Mouse (Mus musculus) bone marrow macrophage, adult 2 months (primary cell): ENCODE data around the gene Vsnl1. TPM values are rescaled to one million over a fixed set of nuclear protein-coding genes. Genes with fewer than 3 reads are reported as not detected.
A peak's percentile ranks its signal among the peaks of the same experiment; 100 is the strongest.

ENCODE experiments used
- H3K27ac ChIP-seq: 2 replicates; pipeline ENCODE4 v1.5.1; 2012; ENCODE audit warnings: low read depth, low read length; ENCODE audit not compliant: insufficient read depth
- H3K4me1 ChIP-seq: 2 replicates; pipeline ENCODE4 v1.6.1; 2012; ENCODE audit warnings: low read length; ENCODE audit not compliant: control insufficient read depth, insufficient read depth
- H3K4me3 ChIP-seq: 2 replicates; pipeline ENCODE4 v1.5.1; 2012; ENCODE audit warnings: mild to moderate bottlenecking, low read length, moderate library complexity; ENCODE audit not compliant: insufficient read depth
- CTCF ChIP-seq: IDR thresholded peaks from 2 replicates; pipeline ENCODE4 v1.5.1; 2012; ENCODE audit warnings: low read depth, mild to moderate bottlenecking, low read length, moderate library complexity
- POLR2A ChIP-seq: IDR thresholded peaks from 2 replicates; pipeline ENCODE4 v1.6.1; 2012; ENCODE audit warnings: mild to moderate bottlenecking, low read depth, low read length, borderline replicate concordance
- polyA plus RNA-seq: library from polyadenylated mRNA; stranded (reverse); fragments of >200 nt; gene quantifications from 2 replicates; pipeline ENCODE4 v1.2.4, GENCODE M21; 2012; ENCODE audit not compliant: missing spikeins, insufficient read depth, insufficient read length

The Vsnl1 gene
- polyA plus RNA-seq, 1 experiment, result not detected

GRCm38 (mm10) chr12:11306753-11307645 lies 129.4 kb downstream of the Vsnl1 start:
- no peak overlapping the region for H3K4me3 ChIP-seq
- TF ChIP-seq CTCF, result no peak
- TF ChIP-seq POLR2A, result no peak
- no peak overlapping the region for H3K27ac ChIP-seq

GRCm38 (mm10) chr12:11300858-11301257 lies 135.6 kb downstream of the Vsnl1 start:
- no peaks in the 10 kb centered on the region for H3K4me1 ChIP-seq
- TF ChIP-seq CTCF (no peak), POLR2A (no peak)
- H3K4me3 ChIP-seq, result no peak overlapping the region
- H3K27ac ChIP-seq, result no peak overlapping the region

More at GRCm38 (mm10) chr12:11306753-11307645, 129.4 kb downstream of the Vsnl1 start:
- no peaks in the 10 kb centered on the region for H3K4me1 ChIP-seq

- TF ChIP-seq CTCF, result no peak
- no peak for TF ChIP-seq POLR2A
- Histone ChIP-seq H3K27ac (no peak overlapping the region), H3K4me1 (no peaks in the 10 kb centered on the region), H3K4me3 (no peak overlapping the region)
These were observed 150.0 kb downstream of the Vsnl1 start for GRCm38 (mm10) chr12:11286382-11286781.

- Histone ChIP-seq H3K4me3 (no peak overlapping the region), H3K4me1 (no peaks in the 10 kb centered on the region), H3K27ac (no peak overlapping the region)
- TF ChIP-seq CTCF (no peak), POLR2A (no peak)
These were observed 154.8 kb downstream of the Vsnl1 start for GRCm38 (mm10) chr12:11281584-11281983.

GRCm38 (mm10) chr12:11279886-11280285 lies 156.5 kb downstream of the Vsnl1 start:
- peaks cover 7% of the 10 kb centered on the region for H3K4me1 ChIP-seq
- no peak overlapping the region for H3K4me3 ChIP-seq
- H3K27ac ChIP-seq, result no peak overlapping the region
- TF ChIP-seq CTCF, result no peak
- TF ChIP-seq POLR2A, result no peak

GRCm38 (mm10) chr12:11277207-11277606 lies 159.2 kb downstream of the Vsnl1 start:
- no peak overlapping the region for H3K4me3 ChIP-seq
- H3K4me1 ChIP-seq, result peaks cover 9% of the 10 kb centered on the region
- no peak for TF ChIP-seq CTCF
- H3K27ac ChIP-seq, result no peak overlapping the region

- peaks cover 9% of the 10 kb centered on the region for H3K4me1 ChIP-seq
- TF ChIP-seq CTCF (no peak), POLR2A (no peak)
- H3K27ac ChIP-seq, result peak overlapping the region; percentile 54
- no peak overlapping the region for H3K4me3 ChIP-seq
These were observed 159.8 kb downstream of the Vsnl1 start for GRCm38 (mm10) chr12:11276632-11277031.

Other genes with a start within 250 kb of the Vsnl1 start
- not detected in 2 replicates for gene Msgn1, start 227.6 kb downstream of the Vsnl1 start, polyA plus RNA-seq
- gene Gen1, start 170.8 kb downstream of the Vsnl1 start, polyA plus RNA-seq, result 8.0 and 10.0 TPM in 2 replicates
- gene Smc6, start 170.7 kb downstream of the Vsnl1 start, polyA plus RNA-seq, result 63.3 and 63.6 TPM in 2 replicates
- not detected in 2 replicates for gene Rad51ap2, start 19.5 kb upstream of the Vsnl1 start, polyA plus RNA-seq